Mouse (Mus musculus): ENCODE results near the gene Zkscan5. TPM values are rescaled to one million over a fixed set of nuclear protein-coding genes. Genes with fewer than 3 reads are reported as not detected.
A peak's percentile ranks its signal among the peaks of the same experiment; 100 is the strongest.
"Not testable (repeated sequence)": the region's sequence is repeated elsewhere in the genome, so short reads cannot be mapped to it uniquely, and the experiment has no call there.

Gene Zkscan5
- total RNA-seq, 2 experiments from 2014 or later: 6.8 to 10.1 TPM

- ATAC-seq (replicated peaks; ENCODE audit: poor library complexity, severe bottlenecking): no peak
Measured at GRCm38 (mm10) chr5:145211340-145211739, 7.0 kb downstream of the Zkscan5 start.

- no peak for ATAC-seq (replicated peaks; ENCODE audit: poor library complexity, severe bottlenecking)
Measured at GRCm38 (mm10) chr5:145212216-145212615, 7.9 kb downstream of the Zkscan5 start.

GRCm38 (mm10) chr5:145213505-145213904 is 9.1 kb downstream of the Zkscan5 start:
- no peak for ATAC-seq (replicated peaks; ENCODE audit: poor library complexity, severe bottlenecking)

- peak; percentile 50 for ATAC-seq (replicated peaks; ENCODE audit: poor library complexity, severe bottlenecking)
Measured at GRCm38 (mm10) chr5:145214679-145215078, 10.3 kb downstream of the Zkscan5 start.

DNA sequence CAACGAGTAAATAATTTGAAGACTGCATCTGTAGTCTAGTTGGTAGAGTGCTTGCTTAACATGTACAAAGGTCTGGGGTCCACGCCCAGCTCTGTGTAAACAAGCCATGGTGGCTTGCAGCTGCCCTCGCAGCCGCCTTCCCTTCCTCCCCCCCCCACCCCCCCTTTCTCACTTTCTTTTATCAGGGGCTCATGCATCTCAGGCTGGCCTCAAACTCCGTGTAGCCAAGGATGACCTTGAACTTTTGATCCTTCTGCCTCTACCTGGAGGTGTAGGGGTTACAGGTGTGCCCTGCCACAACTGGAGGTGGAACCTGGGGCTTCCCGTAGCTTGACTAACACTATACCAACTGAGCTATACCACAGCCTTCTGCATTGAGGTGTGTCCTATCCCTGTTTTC is 13.4 kb downstream of the Zkscan5 start:
- no peak for ATAC-seq (replicated peaks; ENCODE audit: poor library complexity, severe bottlenecking)

DNA sequence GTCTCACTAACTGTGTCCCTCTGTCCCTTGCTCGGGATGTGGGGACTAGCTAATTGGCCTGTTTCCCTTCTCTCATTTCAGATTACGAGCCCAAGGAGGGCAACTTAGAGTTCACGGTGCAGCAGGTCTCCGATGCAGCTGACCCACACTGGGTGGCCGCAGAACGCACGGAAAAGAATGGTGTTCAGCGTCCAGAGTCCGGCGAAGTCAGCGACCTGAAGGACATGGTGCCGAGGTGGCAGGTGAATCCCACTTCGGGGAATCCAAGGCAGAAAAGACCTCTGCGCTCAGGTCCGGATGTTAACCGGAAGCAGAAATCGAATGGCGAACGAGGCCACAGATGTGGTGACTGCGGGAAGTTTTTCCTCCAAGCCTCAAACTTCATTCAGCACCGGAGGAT is 13.8 kb downstream of the Zkscan5 start:
- no peak for ATAC-seq (replicated peaks; ENCODE audit: poor library complexity, severe bottlenecking)

GRCm38 (mm10) chr5:145218671-145219070 is 14.3 kb downstream of the Zkscan5 start:
- ATAC-seq (replicated peaks; ENCODE audit: poor library complexity, severe bottlenecking): no peak

DNA sequence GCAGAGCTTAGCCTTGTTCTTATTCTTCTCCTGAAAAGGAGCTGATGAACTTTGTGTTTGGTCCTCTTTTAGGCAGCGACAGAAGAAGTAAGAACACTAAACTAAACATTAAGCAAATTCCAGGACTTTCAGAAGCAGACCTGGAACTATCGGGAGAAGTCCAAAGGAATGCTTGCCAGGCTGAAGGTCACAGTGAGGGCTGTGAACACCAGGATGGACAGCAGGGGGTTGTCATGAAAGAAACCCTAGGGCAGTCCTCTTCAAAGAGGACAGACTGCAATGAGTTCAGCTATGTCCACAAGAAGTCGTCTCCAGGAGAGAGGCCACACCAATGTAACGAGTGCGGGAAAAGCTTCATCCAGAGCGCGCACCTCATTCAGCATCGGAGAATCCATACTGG is 15.6 kb downstream of the Zkscan5 start:
- no peak for ATAC-seq (replicated peaks; ENCODE audit: poor library complexity, severe bottlenecking)

- ATAC-seq (replicated peaks; ENCODE audit: poor library complexity, severe bottlenecking): no peak
Measured at GRCm38 (mm10) chr5:145222840-145223239, 18.5 kb downstream of the Zkscan5 start.

DNA sequence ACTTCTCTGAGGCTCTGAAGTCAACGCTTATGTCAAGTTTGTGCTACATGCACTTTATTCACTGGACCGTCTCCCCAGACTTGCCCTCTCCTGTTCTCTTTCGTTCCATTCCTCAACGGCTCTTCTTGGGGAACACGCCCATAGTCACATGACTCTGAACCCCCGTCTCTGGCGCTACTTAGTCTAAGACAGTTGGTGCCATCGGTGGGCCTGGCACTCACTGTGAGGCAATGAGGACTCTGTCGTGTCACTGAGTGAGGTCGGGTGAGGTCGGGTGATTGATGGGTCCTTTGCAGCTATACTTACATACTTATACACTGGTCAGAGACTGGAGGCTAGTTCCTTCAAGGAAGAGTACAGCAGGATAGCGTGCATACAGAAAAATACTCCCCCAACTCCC is 19.0 kb downstream of the Zkscan5 start:
- no peak for ATAC-seq (replicated peaks; ENCODE audit: poor library complexity, severe bottlenecking)

GRCm38 (mm10) chr5:145226453-145226852 is 22.1 kb downstream of the Zkscan5 start:
- ATAC-seq (replicated peaks; ENCODE audit: poor library complexity, severe bottlenecking): no peak

DNA sequence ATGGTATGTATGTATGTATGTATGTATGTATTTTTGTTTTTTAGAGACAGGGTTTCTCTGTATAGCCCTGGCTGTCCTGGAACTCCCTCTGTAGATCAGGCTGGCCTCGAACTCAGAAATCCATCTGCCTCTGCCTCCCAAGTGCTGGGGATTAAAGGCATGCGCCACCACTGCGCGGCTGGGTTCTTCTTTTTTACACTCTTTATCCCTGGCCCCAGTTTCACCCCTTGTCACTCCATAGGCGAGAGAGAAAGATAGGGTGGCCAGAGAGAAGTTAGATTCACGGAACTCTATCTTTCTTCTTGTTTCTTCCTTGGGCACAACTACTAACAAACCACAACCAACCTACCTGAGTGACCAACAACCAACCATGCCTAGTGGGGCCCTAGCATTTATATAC is 24.9 kb downstream of the Zkscan5 start:
- ATAC-seq (replicated peaks; ENCODE audit: poor library complexity, severe bottlenecking): not testable (repeated sequence)

DNA sequence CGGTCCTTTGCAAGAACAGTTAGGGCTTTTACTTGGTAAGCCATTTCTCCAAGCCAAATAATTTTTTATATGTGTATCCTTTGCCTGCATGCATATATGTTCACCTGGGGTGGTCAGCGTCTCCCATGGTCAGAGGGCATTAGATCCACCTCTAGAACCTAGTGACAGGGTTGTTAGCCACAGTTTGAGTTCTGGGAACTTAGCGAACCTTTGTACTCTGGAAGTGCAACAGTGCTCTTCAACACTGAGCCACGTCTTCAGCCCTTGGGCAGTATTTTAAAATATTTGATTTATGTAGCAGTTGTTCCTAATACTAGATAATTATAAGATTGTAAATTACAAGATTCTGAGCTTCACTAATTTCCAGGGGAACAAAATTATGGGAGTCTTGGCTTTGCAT is 26.3 kb downstream of the Zkscan5 start:
- no peak for ATAC-seq (replicated peaks; ENCODE audit: poor library complexity, severe bottlenecking)

- ATAC-seq (replicated peaks; ENCODE audit: poor library complexity, severe bottlenecking): peak; percentile 87
Measured at GRCm38 (mm10) chr5:145231367-145231871, 27.1 kb downstream of the Zkscan5 start, which contains the start of gene Zfp655. TSS of gene Zfp655 (plus strand) at chr5:145231715.

DNA sequence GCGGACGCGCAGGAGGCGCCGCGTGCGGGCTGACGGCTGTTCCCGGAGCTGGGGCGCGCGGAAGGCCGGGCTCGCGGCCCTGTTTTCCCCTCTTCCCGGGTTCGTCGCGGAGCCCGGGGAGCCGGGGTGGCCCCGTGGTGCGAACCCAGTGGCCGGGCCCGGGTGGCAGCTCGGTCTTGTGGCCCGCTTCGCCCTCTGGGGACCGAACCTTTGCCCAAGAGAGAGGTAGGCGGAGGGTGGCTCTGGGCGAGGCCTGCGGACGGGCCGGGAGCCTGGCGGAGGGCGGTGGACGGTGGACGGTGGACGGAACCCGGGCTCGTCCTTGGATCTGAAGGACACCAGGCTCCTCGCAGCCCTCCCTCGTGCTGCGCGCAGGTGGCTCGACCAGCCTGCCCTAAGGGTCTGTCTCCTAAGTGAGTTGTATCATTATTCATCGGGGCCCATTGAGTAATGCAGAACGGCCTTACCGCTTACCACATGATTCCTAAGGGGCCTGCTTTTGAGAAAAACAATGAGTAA is 27.6 kb downstream of the Zkscan5 start:
- peak; percentile 27 for ATAC-seq (replicated peaks; ENCODE audit: poor library complexity, severe bottlenecking)

- ATAC-seq (replicated peaks; ENCODE audit: poor library complexity, severe bottlenecking): 0 out of 2 replicates have a peak, but pooled peaks have one; percentile 15
Measured at GRCm38 (mm10) chr5:145234636-145235035, 30.3 kb downstream of the Zkscan5 start.

- ATAC-seq (replicated peaks; ENCODE audit: poor library complexity, severe bottlenecking): no peak
Measured at GRCm38 (mm10) chr5:145249520-145249919, 45.2 kb downstream of the Zkscan5 start.

Other genes with a start within 250 kb of the Zkscan5 start
- gene Smurf1, start 238.7 kb upstream of the Zkscan5 start, total RNA-seq (2014; fragmentation: Nextera tagmentation): 2.0 and 5.9 TPM in 2 replicates
- 3.4 and 4.6 TPM in 2 replicates for gene Smurf1, start 238.7 kb upstream of the Zkscan5 start, total RNA-seq (2017)
- gene Gm4871, start 171.8 kb upstream of the Zkscan5 start, total RNA-seq (2014; fragmentation: Nextera tagmentation): not detected in 2 replicates
- gene Gm4871, start 171.8 kb upstream of the Zkscan5 start, total RNA-seq (2017): not detected in 2 replicates
- not detected in 2 replicates for gene 1700018F24Rik, start 161.6 kb upstream of the Zkscan5 start, total RNA-seq (2014; fragmentation: Nextera tagmentation)
- not detected in 2 replicates for gene 1700018F24Rik, start 161.6 kb upstream of the Zkscan5 start, total RNA-seq (2017)
- 76.8 and 81.1 TPM in 2 replicates for gene Arpc1a, start 120.7 kb upstream of the Zkscan5 start, total RNA-seq (2014; fragmentation: Nextera tagmentation)
- 42.0 and 48.1 TPM in 2 replicates for gene Arpc1a, start 120.7 kb upstream of the Zkscan5 start, total RNA-seq (2017)
- gene Kpna7, start 120.5 kb upstream of the Zkscan5 start, total RNA-seq (2014; fragmentation: Nextera tagmentation): not detected in 2 replicates
- not detected in 2 replicates for gene Kpna7, start 120.5 kb upstream of the Zkscan5 start, total RNA-seq (2017)
- 404 and 492 TPM in 2 replicates for gene Arpc1b, start 90.3 kb upstream of the Zkscan5 start, total RNA-seq (2014; fragmentation: Nextera tagmentation)
- 197 and 242 TPM in 2 replicates for gene Arpc1b, start 90.3 kb upstream of the Zkscan5 start, total RNA-seq (2017)
- gene Pdap1, start 64.3 kb upstream of the Zkscan5 start, total RNA-seq (2014; fragmentation: Nextera tagmentation): 59.3 and 90.3 TPM in 2 replicates
- gene Pdap1, start 64.3 kb upstream of the Zkscan5 start, total RNA-seq (2017): 92.6 and 159 TPM in 2 replicates
- gene Bud31, start 64.2 kb upstream of the Zkscan5 start, total RNA-seq (2014; fragmentation: Nextera tagmentation): 108 and 163 TPM in 2 replicates
- gene Bud31, start 64.2 kb upstream of the Zkscan5 start, total RNA-seq (2017): 194 and 205 TPM in 2 replicates
- gene Ptcd1, start 37.5 kb upstream of the Zkscan5 start, total RNA-seq (2014; fragmentation: Nextera tagmentation): 9.3 and 10.5 TPM in 2 replicates
- 12.8 and 14.7 TPM in 2 replicates for gene Ptcd1, start 37.5 kb upstream of the Zkscan5 start, total RNA-seq (2017)
- gene Cpsf4, start 37.3 kb upstream of the Zkscan5 start, total RNA-seq (2014; fragmentation: Nextera tagmentation): 42.2 and 45.3 TPM in 2 replicates
- gene Cpsf4, start 37.3 kb upstream of the Zkscan5 start, total RNA-seq (2017): 47.9 and 51.3 TPM in 2 replicates
- 372 and 531 TPM in 2 replicates for gene Atp5j2, start 12.5 kb upstream of the Zkscan5 start, total RNA-seq (2014; fragmentation: Nextera tagmentation)
- gene Atp5j2, start 12.5 kb upstream of the Zkscan5 start, total RNA-seq (2017): 127 and 170 TPM in 2 replicates
- gene Zkscan14, start 2.7 kb upstream of the Zkscan5 start, total RNA-seq (2014; fragmentation: Nextera tagmentation): 1.6 and 6.2 TPM in 2 replicates
- 20.8 and 21.1 TPM in 2 replicates for gene Zkscan14, start 2.7 kb upstream of the Zkscan5 start, total RNA-seq (2017)
- 28.2 and 34.0 TPM in 2 replicates for gene Zfp655, start 27.2 kb downstream of the Zkscan5 start, total RNA-seq (2014; fragmentation: Nextera tagmentation)
- gene Zfp655, start 27.2 kb downstream of the Zkscan5 start, total RNA-seq (2017): 33.5 and 37.3 TPM in 2 replicates
- gene Zscan25, start 75.9 kb downstream of the Zkscan5 start, total RNA-seq (2014; fragmentation: Nextera tagmentation): 12.1 and 13.2 TPM in 2 replicates
- 4.1 and 10.4 TPM in 2 replicates for gene Zscan25, start 75.9 kb downstream of the Zkscan5 start, total RNA-seq (2017)
- not detected in 2 replicates for gene Cyp3a57, start 140.7 kb downstream of the Zkscan5 start, total RNA-seq (2014; fragmentation: Nextera tagmentation)
- not detected in 2 replicates for gene Cyp3a57, start 140.7 kb downstream of the Zkscan5 start, total RNA-seq (2017)

All from granulocyte monocyte progenitor cell, adult 5-6 weeks (primary cell).